Mouse (Mus musculus): Measurements from ENCODE around the gene H2-Eb2. TPM values are rescaled to one million over a fixed set of nuclear protein-coding genes. Genes with fewer than 3 reads are reported as not detected.
A peak's percentile ranks its signal among the peaks of the same experiment; 100 is the strongest.

H2-Eb2 gene
- total RNA-seq, 2 experiments from 2014 or later: not detected

DNA sequence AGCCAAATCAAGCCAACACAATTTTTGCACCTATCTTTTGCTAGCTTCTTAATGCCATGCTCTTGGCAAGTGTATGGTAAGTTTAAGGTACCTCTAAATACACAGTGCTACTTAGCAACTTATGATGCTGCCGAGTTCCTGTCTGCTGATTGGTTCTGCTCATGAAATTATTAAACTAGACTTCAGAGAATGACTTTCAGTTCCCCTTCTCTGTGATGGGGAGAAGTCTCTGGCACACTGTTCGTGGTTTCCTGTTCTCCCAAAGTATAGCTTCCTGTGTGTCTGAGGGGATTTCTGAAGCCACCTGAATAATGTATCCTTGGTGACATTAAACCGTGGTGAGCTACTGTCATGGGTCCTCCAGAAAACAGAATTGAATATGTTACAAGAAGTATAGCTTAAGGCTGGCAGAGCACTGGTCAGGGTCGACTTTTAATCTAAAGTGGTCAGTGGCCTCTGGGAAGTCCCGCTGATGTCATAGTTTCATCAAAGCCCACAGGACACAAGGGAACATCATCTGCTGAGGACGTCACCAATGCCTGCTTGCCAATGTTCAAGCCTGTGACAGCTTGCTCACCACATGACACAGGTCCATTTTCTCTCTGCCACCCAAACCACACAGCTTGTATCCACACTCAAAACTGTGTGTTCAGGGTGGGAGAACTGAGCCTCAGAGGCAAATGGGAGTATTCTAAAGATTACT is 22.3 kb downstream of the H2-Eb2 start:
- ATAC-seq (replicated peaks; ENCODE audit: low FRiP score, poor library complexity, severe bottlenecking): no peak

GRCm38 (mm10) chr17:34349429-34349828 is 24.0 kb downstream of the H2-Eb2 start:
- ATAC-seq (replicated peaks; ENCODE audit: low FRiP score, poor library complexity, severe bottlenecking): peak; percentile 67

- ATAC-seq (replicated peaks; ENCODE audit: low FRiP score, poor library complexity, severe bottlenecking): no peak
These were observed 29.1 kb downstream of the H2-Eb2 start, which contains the start of gene Btnl2 for GRCm38 (mm10) chr17:34354539-34354938. Btnl2 (plus strand) TSS chr17:34354822.

GRCm38 (mm10) chr17:34354940-34355339 is 29.5 kb downstream of the H2-Eb2 start:
- no peak for ATAC-seq (replicated peaks; ENCODE audit: low FRiP score, poor library complexity, severe bottlenecking)

DNA sequence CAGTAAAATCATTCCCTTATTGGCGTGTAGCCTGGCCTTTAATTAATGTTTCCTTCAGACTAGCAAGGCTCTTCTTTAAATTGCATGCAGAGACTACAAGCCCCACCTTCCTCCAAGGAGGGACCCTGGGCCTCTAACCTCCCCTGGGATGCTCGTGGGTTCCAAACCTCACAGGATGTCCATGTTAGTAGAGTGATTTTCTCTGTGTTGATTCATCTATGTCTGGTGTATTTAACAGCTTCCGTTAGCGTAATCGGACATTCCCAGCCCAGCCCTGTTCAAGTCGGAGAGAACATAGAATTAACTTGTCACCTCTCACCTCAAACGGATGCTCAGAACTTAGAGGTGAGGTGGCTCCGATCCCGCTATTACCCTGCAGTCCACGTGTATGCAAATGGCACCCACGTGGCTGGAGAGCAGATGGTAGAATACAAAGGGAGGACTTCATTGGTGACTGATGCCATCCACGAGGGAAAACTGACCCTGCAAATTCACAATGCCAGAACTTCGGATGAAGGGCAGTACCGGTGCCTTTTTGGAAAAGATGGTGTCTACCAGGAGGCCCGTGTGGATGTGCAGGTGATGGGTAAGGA is 37.6 kb downstream of the H2-Eb2 start:
- ATAC-seq (replicated peaks; ENCODE audit: low FRiP score, poor library complexity, severe bottlenecking): no peak

GRCm38 (mm10) chr17:34363676-34364310 is 38.3 kb downstream of the H2-Eb2 start:
- no peak for ATAC-seq (replicated peaks; ENCODE audit: low FRiP score, poor library complexity, severe bottlenecking)

DNA sequence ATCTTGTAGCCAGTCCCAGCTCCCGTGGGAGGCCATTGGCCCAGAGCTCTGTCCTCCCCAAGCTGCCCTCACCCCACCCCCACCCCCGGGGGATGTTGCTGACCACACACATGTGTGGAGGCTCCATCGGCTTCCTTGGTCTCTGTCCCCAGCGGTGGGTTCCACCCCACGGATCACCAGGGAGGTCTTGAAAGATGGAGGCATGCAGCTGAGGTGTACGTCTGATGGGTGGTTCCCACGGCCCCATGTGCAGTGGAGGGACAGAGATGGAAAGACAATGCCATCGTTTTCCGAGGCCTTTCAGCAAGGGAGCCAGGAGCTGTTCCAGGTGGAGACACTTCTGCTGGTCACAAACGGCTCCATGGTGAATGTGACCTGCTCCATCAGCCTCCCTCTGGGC is 39.6 kb downstream of the H2-Eb2 start:
- ATAC-seq (replicated peaks; ENCODE audit: low FRiP score, poor library complexity, severe bottlenecking): no peak

GRCm38 (mm10) chr17:34370563-34370962 is 45.1 kb downstream of the H2-Eb2 start:
- ATAC-seq (replicated peaks; ENCODE audit: low FRiP score, poor library complexity, severe bottlenecking): no peak

DNA sequence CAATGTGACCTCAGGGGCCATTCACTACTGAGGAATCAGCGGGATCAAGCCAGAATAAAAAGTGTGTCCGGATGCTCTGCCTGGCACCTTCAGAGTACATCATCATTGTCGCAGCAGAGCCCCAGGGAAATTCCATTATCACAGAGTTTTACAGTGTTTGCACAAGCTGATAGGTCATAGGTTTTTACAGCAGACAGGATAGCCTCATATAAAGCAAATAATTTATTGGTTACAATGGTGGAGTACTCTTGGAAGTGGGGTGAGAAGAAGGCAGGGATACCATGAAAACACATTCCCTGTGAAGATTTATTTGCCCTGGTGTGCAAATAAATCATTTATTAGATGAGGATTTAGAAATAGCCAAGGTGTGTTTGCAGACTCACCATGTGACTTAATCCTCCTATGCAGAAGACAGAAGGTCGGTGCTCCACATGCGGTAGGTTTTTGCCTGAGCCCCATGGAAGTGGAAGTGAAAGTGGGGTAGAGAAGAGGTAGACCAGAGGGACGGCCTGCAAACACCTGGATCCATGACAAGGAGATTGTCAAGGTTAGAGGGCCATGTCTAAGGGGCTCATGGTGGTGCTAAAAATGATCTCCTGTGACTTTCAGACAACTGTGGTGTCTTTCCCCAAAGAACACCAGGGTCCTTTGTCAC is 47.7 kb downstream of the H2-Eb2 start:
- no peak for ATAC-seq (replicated peaks; ENCODE audit: low FRiP score, poor library complexity, severe bottlenecking)

- no peak for ATAC-seq (replicated peaks; ENCODE audit: low FRiP score, poor library complexity, severe bottlenecking)
These were observed 51.4 kb downstream of the H2-Eb2 start, which contains the start of gene Btnl1 for GRCm38 (mm10) chr17:34376847-34377246. Btnl1 (plus strand) TSS chr17:34377132.

DNA sequence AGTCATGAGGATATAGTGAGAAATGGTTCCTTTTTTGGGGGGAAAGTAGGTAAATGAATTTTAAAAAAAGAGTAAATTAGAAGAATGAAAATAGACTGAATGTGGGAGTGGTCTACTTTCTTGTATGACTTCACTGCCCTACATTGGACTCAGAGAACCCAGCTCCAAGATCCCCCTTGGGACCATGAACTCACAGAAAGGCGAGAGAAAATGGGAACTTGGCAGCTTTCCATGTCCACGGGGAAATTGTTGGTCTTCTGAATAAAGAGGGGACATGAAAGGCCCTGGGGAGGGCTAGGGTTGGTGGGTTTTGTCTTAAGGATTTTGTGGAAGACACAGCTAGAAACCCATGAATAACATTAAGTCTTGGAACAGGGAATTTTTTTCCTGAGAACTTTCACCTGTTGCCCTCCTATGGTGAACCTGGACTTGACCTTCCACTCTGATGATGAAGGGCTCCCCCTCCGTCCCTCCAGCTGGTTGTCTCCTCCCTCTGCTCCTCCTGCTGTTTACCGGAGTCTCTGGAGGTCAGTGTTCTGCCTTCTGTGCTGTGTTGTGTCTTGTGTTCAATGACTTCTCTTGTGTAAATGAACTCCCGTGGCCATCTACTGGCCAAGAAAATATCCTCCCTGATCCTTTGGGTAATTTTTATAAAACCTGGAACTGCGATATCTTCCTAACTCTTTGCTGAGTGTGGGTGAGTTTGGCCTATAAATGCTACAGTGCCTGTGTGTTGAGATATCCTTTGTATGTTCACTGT is 52.2 kb downstream of the H2-Eb2 start:
- ATAC-seq (replicated peaks; ENCODE audit: low FRiP score, poor library complexity, severe bottlenecking): no peak

- ATAC-seq (replicated peaks; ENCODE audit: low FRiP score, poor library complexity, severe bottlenecking): no peak
These were observed 53.3 kb downstream of the H2-Eb2 start for GRCm38 (mm10) chr17:34378716-34379115.

GRCm38 (mm10) chr17:34379451-34379850 is 54.0 kb downstream of the H2-Eb2 start:
- ATAC-seq (replicated peaks; ENCODE audit: low FRiP score, poor library complexity, severe bottlenecking): no peak

GRCm38 (mm10) chr17:34381876-34382275 is 56.4 kb downstream of the H2-Eb2 start:
- ATAC-seq (replicated peaks; ENCODE audit: low FRiP score, poor library complexity, severe bottlenecking): no peak

- ATAC-seq (replicated peaks; ENCODE audit: low FRiP score, poor library complexity, severe bottlenecking): 0 out of 2 replicates have a peak, but pooled peaks have one; percentile 52
These were observed 57.7 kb downstream of the H2-Eb2 start for GRCm38 (mm10) chr17:34383212-34383611.

DNA sequence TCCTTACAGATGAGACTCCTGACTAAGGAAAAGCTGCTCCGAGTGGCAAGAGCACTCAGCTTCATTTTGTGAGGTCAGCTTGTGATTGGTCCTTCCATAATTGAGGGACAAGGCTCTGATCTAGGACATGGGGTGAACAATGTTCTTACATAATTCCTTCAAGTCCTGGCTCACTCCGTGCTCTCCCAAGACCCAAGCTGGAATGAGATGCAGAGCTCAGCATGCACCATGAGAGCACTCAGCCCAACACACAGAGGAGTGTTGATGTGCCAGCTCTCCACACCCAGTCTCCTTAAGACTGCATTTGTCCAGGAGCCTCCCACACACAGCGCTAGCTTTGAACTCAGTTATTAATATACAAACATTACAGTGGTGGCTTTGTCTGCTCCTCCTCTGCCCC is 59.2 kb downstream of the H2-Eb2 start:
- ATAC-seq (replicated peaks; ENCODE audit: low FRiP score, poor library complexity, severe bottlenecking): no peak

DNA sequence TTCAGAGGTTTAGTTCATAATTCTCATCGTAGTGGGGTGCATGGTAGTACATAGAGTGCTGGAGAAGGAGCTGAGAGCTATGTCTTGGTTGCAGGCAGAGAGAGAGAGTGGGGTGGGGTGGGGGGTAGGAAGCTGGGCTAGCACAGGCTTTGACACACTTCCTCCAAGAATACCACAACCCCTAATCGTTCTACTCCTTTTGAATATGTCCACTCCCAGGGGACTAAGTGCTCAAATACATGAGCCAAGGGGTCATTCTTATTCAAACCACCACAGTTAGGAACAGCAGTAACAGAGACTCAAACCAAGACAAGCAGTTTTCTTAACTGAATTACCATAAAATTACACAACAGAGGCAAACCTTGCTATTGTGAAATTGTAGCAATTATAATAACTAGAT is 61.2 kb downstream of the H2-Eb2 start:
- ATAC-seq (replicated peaks; ENCODE audit: low FRiP score, poor library complexity, severe bottlenecking): no peak

- ATAC-seq (replicated peaks; ENCODE audit: low FRiP score, poor library complexity, severe bottlenecking): no peak
These were observed 63.0 kb downstream of the H2-Eb2 start for GRCm38 (mm10) chr17:34388513-34388912.
